Mouse (Mus musculus) forebrain, postnatal 0 days (tissue): ENCODE measurements around the gene Pla2g12b. TPM values are rescaled to one million over a fixed set of nuclear protein-coding genes. Genes with fewer than 3 reads are reported as not detected.

Experiments
- ATAC-seq: fragments of 200-750 bp; cut with Nextera tagmentation; 2 replicates; pipeline ENCODE4 v1.8.0; 2017; ENCODE audit warnings: mild to moderate bottlenecking, moderate library complexity
- DNase-seq: peaks from one replicate; pipeline ENCODE4 v3.0.0-alpha.2; 2015
- H3K27ac ChIP-seq: fragments of 300-500 bp; sonication (generic); 2 replicates; pipeline ENCODE4 v1.5.1; 2014; ENCODE audit warnings: low read depth, mild to moderate bottlenecking, antibody characterized with exemption, low read length, moderate library complexity, mixed read lengths
- H3K27me3 ChIP-seq: fragments of 300-500 bp; sonication (generic); 2 replicates; pipeline ENCODE4 v1.6.1; 2014; ENCODE audit warnings: mild to moderate bottlenecking, low read length, mixed read lengths; ENCODE audit not compliant: insufficient read depth
- H3K36me3 ChIP-seq: fragments of 300-500 bp; sonication (generic); 2 replicates; pipeline ENCODE4 v1.6.1; 2014; ENCODE audit warnings: mild to moderate bottlenecking, moderate library complexity; ENCODE audit not compliant: insufficient read depth
- H3K4me1 ChIP-seq: fragments of 300-500 bp; sonication (generic); 2 replicates; pipeline ENCODE4 v1.6.1; 2014; ENCODE audit warnings: antibody characterized with exemption; ENCODE audit not compliant: insufficient read depth
- H3K4me2 ChIP-seq: fragments of 300-500 bp; sonication (generic); 2 replicates; pipeline ENCODE4 v1.6.1; 2014; ENCODE audit warnings: low read depth, mild to moderate bottlenecking, moderate library complexity
- H3K4me3 ChIP-seq: fragments of 300-500 bp; sonication (generic); 2 replicates; pipeline ENCODE4 v1.5.1; 2014; ENCODE audit warnings: low read depth, low read length, mixed read lengths
- H3K9ac ChIP-seq: fragments of 300-500 bp; sonication (generic); 2 replicates; pipeline ENCODE4 v1.6.1; 2014; ENCODE audit warnings: mild to moderate bottlenecking
- H3K9me3 ChIP-seq: fragments of 300-500 bp; sonication (generic); 2 replicates; pipeline ENCODE4 v1.6.1; 2016; ENCODE audit warnings: low read length
- CTCF ChIP-seq: sonication (generic); IDR thresholded peaks from 2 replicates; pipeline ENCODE4 v1.5.1; 2016; ENCODE audit warnings: antibody characterized with exemption, control low read depth, low read depth
- WGBS: fragments of 180-500 bp; shearing (Covaris S2); extraction: QIAGEN DNeasy Blood & Tissue Kit; methylation state at CpG from one replicate; pipeline ENCODE4 v1.1.7; 2014; 5-methylcytosine and 5-hydroxymethylcytosine counted together
- polyA plus RNA-seq: library from polyadenylated mRNA; unstranded; fragments of >200 nt; fragmentation: Nextera tagmentation; extraction: Ambion mirVana; gene quantifications from 2 replicates; pipeline ENCODE4 v1.2.1, GENCODE M21; 2015
- total RNA-seq: library from RNA; depleted of rRNA; stranded (reverse); fragments of >200 nt; gene quantifications from 2 replicates; pipeline ENCODE4 v1.2.3, GENCODE M21; 2014; rRNA removed

Pla2g12b gene
- not detected in 2 replicates for total RNA-seq
- polyA plus RNA-seq = not detected in 2 replicates

DNA sequence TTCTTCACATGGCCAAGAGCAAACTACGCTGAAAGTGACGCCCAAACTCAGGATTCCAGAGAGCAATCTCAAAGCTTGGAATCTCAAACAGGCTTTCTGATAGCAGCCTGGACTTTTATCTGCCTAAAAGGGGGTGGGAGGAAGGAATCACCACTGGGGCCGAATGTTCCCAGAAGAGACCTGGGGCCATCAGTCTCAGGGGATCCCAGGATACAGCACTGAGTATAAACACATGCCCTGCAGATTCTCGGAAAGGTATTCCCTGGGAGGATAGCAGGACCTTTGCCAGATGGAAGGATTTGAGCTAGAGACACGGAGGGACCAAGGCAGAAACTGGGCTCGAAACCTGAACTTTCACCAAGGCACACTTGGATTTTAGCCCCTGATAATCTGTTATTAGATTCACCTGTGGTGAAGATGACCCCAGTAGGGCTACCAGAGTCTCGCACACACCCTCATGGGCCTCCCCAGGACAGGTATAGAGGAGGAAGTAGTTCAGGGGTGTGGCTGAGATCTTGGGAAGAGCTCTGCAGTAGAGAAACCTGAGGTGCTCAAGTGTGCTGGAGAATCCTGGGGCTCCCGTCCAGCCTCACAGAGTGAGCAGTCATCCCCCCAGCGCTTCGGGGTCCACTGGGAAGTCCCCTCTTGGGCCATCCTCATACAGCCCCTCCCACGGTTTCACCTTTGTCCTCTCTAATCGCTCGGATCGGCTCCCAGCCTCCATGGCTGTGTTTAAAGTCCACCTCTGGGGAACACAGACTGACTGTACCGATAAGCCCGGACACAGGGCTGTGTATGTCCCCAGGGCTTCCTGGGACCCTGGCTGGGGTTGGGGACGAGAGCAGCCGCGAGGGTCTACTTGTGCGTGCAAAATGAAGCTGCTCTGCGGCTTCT, at the start of gene Pla2g12b:
Pla2g12b (plus strand) TSS at position 762 of the 894 bp plus-strand sequence.
- H3K4me3 ChIP-seq = no peak within 1 kb of the TSS
- 79% methylated on average over 21 of the region's 21 CpGs for WGBS
- TF ChIP-seq CTCF = no peak
- H3K27me3 ChIP-seq = no peaks in the 10 kb centered on the region
- ATAC-seq (no peak), DNase-seq (no peak)
- H3K9ac ChIP-seq = no peak within 1 kb of the TSS
- no peaks in the 10 kb centered on the region for H3K36me3 ChIP-seq
- no peak within 1 kb of the TSS for H3K4me2 ChIP-seq
- H3K9me3 ChIP-seq = no peaks in the 10 kb centered on the region
- H3K27ac ChIP-seq = no peak within 1 kb of the TSS
- no peaks in the 10 kb centered on the region for H3K4me1 ChIP-seq

DNA sequence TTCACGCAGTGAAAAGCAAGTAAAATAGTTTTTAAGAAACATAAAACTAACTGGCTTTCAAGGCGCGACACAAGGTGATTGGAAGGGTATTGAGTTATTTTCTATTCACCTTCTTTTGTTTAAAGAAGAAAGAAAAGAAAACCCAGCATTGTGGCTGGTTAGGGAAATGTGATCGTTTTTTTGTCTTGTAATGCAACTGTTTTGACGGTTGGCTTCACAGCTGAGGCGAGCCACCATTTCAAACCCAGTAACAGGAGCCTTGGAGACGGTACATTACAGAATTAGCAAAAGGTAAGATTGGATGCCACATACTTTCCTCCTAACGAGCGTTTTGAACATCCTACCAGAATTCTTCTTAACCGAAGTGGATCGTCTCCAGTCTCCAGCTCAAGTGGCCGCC, 49.3 kb upstream of the Pla2g12b start:
- Histone ChIP-seq H3K27me3 (no peaks in the 10 kb centered on the region), H3K27ac (no peak overlapping the region), H3K4me3 (no peak overlapping the region), H3K9me3 (no peaks in the 10 kb centered on the region), H3K4me2 (no peak overlapping the region), H3K9ac (no peak overlapping the region), H3K4me1 (no peaks in the 10 kb centered on the region), H3K36me3 (peaks cover 30% of the 10 kb centered on the region)
- 33% methylated on average over 12 of the region's 12 CpGs for WGBS
- ATAC-seq (no peak), DNase-seq (no peak)
- no peak for TF ChIP-seq CTCF

DNA sequence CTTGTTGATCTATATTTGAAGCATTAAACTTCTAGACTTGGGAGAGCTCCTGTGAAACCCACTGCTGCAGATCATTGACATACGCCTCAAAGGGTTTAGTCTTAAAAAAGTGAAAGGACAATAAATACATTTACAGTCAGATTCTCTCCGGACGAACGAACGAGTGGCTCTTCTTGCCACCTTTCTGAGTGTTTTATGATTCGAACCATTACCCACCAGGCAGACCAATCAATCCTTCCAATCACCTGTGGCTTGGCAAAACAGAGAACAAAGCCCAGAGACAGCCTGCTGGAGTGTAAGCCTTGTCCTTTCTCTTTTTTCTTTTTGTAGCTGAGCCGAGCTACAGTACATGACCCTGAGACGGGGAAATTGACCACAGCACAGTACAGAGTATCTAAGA, 48.4 kb upstream of the Pla2g12b start:
- H3K9me3 ChIP-seq = no peaks in the 10 kb centered on the region
- no peak overlapping the region for H3K27ac ChIP-seq
- no peak for DNase-seq
- H3K36me3 ChIP-seq = peaks cover 30% of the 10 kb centered on the region
- H3K4me3 ChIP-seq = no peak overlapping the region
- H3K9ac ChIP-seq = no peak overlapping the region
- H3K27me3 ChIP-seq = no peaks in the 10 kb centered on the region
- no peak overlapping the region for H3K4me2 ChIP-seq
- 85% methylated on average over 8 of the region's 8 CpGs for WGBS
- no peaks in the 10 kb centered on the region for H3K4me1 ChIP-seq
- no peak for TF ChIP-seq CTCF
- no peak for ATAC-seq

DNA sequence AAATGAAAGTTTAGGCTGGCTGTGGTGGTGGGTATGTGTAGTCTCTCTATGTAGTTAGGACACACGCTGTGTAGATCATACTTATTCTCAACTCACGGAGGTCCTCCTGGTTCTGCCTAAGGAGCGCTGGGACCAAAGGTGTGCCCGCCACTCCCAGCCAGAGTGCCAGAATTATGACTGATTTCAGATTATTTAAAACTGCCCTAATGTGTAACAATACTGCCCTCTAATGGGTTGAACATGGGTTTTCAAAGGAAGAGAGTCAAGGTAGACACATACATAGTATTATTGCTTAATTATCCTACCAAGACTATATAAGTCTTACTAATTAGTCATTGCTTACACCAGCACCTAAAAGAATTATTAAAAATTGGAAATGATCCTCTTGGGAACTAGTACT, 44.7 kb upstream of the Pla2g12b start:
- Histone ChIP-seq H3K4me3 (no peak overlapping the region), H3K27me3 (no peaks in the 10 kb centered on the region), H3K4me2 (no peak overlapping the region), H3K9me3 (no peaks in the 10 kb centered on the region), H3K4me1 (no peaks in the 10 kb centered on the region), H3K36me3 (peaks cover 39% of the 10 kb centered on the region), H3K9ac (no peak overlapping the region), H3K27ac (no peak overlapping the region)
- ATAC-seq (no peak), DNase-seq (no peak)
- peak; percentile 48 for TF ChIP-seq CTCF
- WGBS = 85% methylated on average over 4 of the region's 4 CpGs

DNA sequence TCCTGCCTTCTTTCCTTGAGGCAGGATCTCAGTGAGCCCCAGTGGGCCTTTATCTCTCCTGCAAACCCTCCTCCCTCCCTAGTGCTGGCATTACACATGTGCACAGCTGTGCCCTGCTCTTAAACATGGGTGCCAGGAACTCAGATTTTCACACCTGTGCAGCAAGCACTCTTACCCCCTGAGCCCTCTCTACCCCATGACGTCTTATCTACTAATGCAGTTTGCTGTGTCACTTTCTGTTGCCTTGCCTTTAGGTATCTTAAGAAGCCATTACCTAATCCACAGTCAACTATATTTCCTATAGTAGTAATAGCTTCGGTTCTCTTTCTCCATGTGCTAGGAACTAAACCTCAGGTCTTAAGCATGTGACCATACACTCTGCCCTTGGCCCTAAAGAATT, 40.3 kb upstream of the Pla2g12b start:
- 94% methylated on average over 2 of the region's 2 CpGs for WGBS

DNA sequence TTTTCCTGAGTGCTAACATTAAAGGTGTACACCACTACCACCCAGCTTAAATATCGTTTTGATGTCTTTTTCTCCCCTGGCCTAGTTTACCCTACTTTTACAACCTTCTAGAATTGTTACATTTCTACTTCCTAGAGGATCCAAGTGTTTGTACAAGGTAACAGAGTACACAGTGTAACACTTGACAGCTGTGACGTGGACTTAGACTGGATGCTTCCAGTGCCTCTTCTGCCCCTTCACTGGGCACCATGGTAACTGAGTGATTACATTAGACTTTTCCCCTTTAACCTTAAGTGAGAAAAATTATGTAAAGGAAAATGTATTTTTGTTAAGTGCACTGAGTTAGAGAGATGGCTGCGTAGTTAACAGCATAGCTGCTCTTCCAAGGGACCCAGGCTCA, 38.9 kb upstream of the Pla2g12b start:
- H3K9ac ChIP-seq = no peak overlapping the region
- no peak overlapping the region for H3K27ac ChIP-seq
- no peaks in the 10 kb centered on the region for H3K27me3 ChIP-seq
- H3K4me1 ChIP-seq = no peaks in the 10 kb centered on the region
- no peaks in the 10 kb centered on the region for H3K9me3 ChIP-seq
- H3K4me2 ChIP-seq = no peak overlapping the region
- H3K4me3 ChIP-seq = no peak overlapping the region
- 93% methylated on average over 3 of the region's 3 CpGs for WGBS
- no peak for TF ChIP-seq CTCF
- H3K36me3 ChIP-seq = peaks cover 64% of the 10 kb centered on the region
- DNase-seq (no peak), ATAC-seq (no peak)

More for the DNA sequence above, 40.3 kb upstream of the Pla2g12b start:
- H3K4me2 ChIP-seq = no peak overlapping the region
- DNase-seq (no peak), ATAC-seq (no peak)
- no peak overlapping the region for H3K9ac ChIP-seq
- TF ChIP-seq CTCF = no peak
- no peak overlapping the region for H3K27ac ChIP-seq
- H3K27me3 ChIP-seq = no peaks in the 10 kb centered on the region
- H3K36me3 ChIP-seq = peaks cover 54% of the 10 kb centered on the region
- H3K4me3 ChIP-seq = no peak overlapping the region
- H3K9me3 ChIP-seq = no peaks in the 10 kb centered on the region
- H3K4me1 ChIP-seq = no peaks in the 10 kb centered on the region

DNA sequence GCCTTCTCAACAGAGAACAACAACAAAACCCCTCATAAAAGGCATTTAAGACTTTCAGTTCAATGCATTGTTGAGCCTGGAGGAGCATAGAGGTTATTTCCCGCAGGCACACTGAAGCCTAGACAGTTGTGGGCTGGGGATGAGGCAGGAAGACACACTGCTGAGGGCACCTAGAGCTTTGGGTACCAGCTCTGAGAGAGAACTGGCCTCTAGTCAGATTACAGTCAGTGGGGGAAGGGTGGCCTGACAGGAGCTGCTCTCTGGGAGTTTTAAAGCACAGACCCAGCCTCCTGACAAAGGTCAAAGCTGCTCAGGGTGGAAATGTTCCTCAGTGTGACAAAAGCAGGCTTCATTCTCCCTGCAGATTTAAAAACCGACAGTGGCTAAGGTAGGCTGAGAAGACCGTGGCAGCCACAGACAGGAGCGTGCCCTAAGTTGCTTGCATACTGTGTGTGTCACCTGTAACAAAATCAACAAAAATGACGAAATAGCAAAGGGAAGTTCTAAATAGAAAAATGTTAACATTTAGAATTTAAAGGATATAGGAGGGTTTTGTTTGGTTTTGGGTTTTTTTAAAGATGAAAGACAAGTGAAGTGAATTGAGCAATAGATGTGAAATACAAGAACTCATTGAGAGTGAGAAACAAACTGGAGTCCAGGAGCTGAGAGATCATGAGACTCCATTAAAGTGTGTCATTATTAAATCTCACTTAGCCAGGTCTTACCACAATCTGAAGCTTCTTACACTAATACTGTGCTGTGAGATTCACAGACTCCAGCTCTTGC, 37.5 kb upstream of the Pla2g12b start:
- Histone ChIP-seq H3K9ac (no peak overlapping the region), H3K27me3 (no peaks in the 10 kb centered on the region), H3K4me3 (no peak overlapping the region), H3K27ac (no peak overlapping the region), H3K4me2 (no peak overlapping the region), H3K36me3 (peaks cover 78% of the 10 kb centered on the region), H3K4me1 (no peaks in the 10 kb centered on the region), H3K9me3 (no peaks in the 10 kb centered on the region)
- WGBS = 70% methylated on average over 5 of the region's 5 CpGs
- DNase-seq (no peak), ATAC-seq (no peak)
- TF ChIP-seq CTCF = no peak
